Mouse (Mus musculus): ENCODE measurements around the gene Exo5.

GRCm38 (mm10) chr4:120886811-120887210 lies 38.0 kb downstream of the Exo5 start:
- TF ChIP-seq CTCF (IDR thresholded peaks at IDR 0.05; ENCODE audit: extremely low read depth, insufficient read depth, insufficient read length, insufficient replicate concordance) (no peak), POLR2A (IDR thresholded peaks at IDR 0.05; ENCODE audit: low read depth, low read length) (no peak)
